Mouse (Mus musculus) heart, embryonic 15.5 days (tissue): ENCODE measurements at regions not wholly inside any gene's neighbourhood (a gene's known extent, or its start where the extent isn't known, plus 50 kb on each side); places are given as distances from the start of the nearest gene placed in this dataset.

Experiments
- ATAC-seq: fragments of 200-750 bp; cut with Nextera tagmentation; replicated peaks from 2 replicates; pipeline ENCODE4 v1.8.0; 2017; ENCODE audit warnings: low read depth, moderate TSS enrichment; ENCODE audit not compliant: insufficient number of reproducible peaks, insufficient read depth, low FRiP score
- H3K27ac ChIP-seq: fragments of 300-500 bp; sonication (generic); 2 replicates; pipeline ENCODE4 v1.5.1; 2015; ENCODE audit warnings: mild to moderate bottlenecking, inconsistent platforms
- H3K27me3 ChIP-seq: fragments of 300-500 bp; sonication (generic); 2 replicates; pipeline ENCODE4 v1.6.1; 2015; ENCODE audit warnings: inconsistent platforms
- H3K36me3 ChIP-seq: fragments of 300-500 bp; sonication (generic); 2 replicates; pipeline ENCODE4 v1.6.1; 2015; ENCODE audit warnings: mild to moderate bottlenecking, inconsistent platforms
- H3K4me1 ChIP-seq: fragments of 300-500 bp; sonication (generic); replicated peaks from 2 replicates; pipeline ENCODE4 v1.6.1; 2015; ENCODE audit warnings: inconsistent platforms
- H3K4me2 ChIP-seq: fragments of 300-500 bp; sonication (generic); 2 replicates; pipeline ENCODE4 v1.6.1; 2015; ENCODE audit warnings: inconsistent platforms, mild to moderate bottlenecking, moderate library complexity
- H3K4me3 ChIP-seq: fragments of 300-500 bp; sonication (generic); 2 replicates; pipeline ENCODE4 v1.5.1; 2015; ENCODE audit warnings: mild to moderate bottlenecking, inconsistent platforms
- H3K9ac ChIP-seq: fragments of 300-500 bp; sonication (generic); 2 replicates; pipeline ENCODE4 v1.6.1; 2015; ENCODE audit warnings: mild to moderate bottlenecking, inconsistent platforms
- H3K9me3 ChIP-seq: fragments of 300-500 bp; sonication (generic); replicated peaks from 2 replicates; pipeline ENCODE4 v1.6.1; 2016; ENCODE audit warnings: inconsistent platforms
- WGBS: fragments of 180-500 bp; shearing (Covaris S2); methylation state at CpG from one replicate; pipeline ENCODE4 v1.1.7; 2015; ENCODE audit warnings: mixed read lengths; 5-methylcytosine and 5-hydroxymethylcytosine counted together

- 0 out of 2 replicates have a peak overlapping the region, but pooled peaks have one; percentile 6 for H3K9ac ChIP-seq
- H3K4me1 ChIP-seq: peaks cover 31% of the 10 kb centered on the region
- 0 out of 2 replicates have a peak overlapping the region, but pooled peaks have one; percentile 66 for H3K4me2 ChIP-seq
- WGBS: 55% methylated on average over 11 of the region's 11 CpGs
- ATAC-seq: no peak
- peak overlapping the region; percentile 96 for H3K27ac ChIP-seq
- no peaks in the 10 kb centered on the region for H3K36me3 ChIP-seq
- H3K27me3 ChIP-seq: no peaks in the 10 kb centered on the region
- H3K9me3 ChIP-seq: no peaks in the 10 kb centered on the region
- H3K4me3 ChIP-seq: no peak overlapping the region
Measured at GRCm38 (mm10) chr7:73596866-73597840, 55.5 kb upstream of the Chd2 start.

DNA sequence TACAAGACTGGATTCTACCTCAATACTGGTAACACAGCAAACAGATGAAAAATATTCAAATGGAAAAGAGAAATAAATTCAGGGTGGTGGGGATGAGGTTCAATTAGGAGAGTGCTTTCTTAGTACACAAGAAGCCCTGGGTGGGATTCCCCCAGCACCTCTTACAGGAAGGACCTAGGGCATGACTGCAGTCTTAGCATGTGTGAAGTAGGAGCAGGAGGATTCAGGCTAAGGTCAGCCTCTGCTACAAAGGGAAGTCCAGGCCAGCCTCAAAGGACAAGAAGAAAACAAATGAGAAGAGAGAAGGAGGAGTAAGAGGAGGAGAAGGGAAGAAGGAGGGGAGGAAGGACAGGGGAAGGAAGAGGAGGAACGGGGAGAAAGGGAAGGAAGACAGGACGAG lies 54.8 kb upstream of the Chd2 start:
- no peak for ATAC-seq
- Histone ChIP-seq H3K9ac (0 out of 2 replicates have a peak overlapping the region, but pooled peaks have one; percentile 6), H3K27me3 (no peaks in the 10 kb centered on the region), H3K4me2 (peak overlapping the region; percentile 66), H3K36me3 (no peaks in the 10 kb centered on the region), H3K4me3 (no peak overlapping the region), H3K9me3 (no peaks in the 10 kb centered on the region), H3K4me1 (peaks cover 31% of the 10 kb centered on the region), H3K27ac (peak overlapping the region; percentile 96)
- WGBS: 46% methylated on average over 2 of the region's 2 CpGs

DNA sequence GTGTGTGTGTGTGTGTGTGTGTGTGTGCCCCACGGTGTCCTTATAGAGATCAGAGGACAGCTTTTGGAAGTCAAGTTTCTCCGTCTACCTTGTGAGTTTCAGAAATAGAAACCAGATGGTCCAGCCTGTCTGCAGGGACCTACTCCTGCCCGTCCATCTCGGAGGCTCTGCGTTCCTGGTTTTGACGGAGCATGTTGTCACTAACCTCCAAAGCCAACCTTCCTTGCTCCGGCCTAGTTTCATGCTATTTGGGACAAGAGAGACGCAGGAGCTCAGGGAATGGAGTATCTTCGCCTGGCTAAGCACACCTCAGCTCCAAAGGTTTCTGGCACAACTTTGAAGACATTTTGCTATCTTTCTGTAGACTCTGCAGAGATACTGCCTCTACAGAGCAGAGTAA lies 54.2 kb upstream of the Chd2 start:
- 0 out of 2 replicates have a peak, but pooled peaks have one; percentile 16 for ATAC-seq
- whole genome bisulfite sequencing: 15% methylated on average over 9 of the region's 9 CpGs
- Histone ChIP-seq H3K9me3 (no peaks in the 10 kb centered on the region), H3K36me3 (no peaks in the 10 kb centered on the region), H3K4me2 (peak overlapping the region; percentile 66), H3K27ac (peak overlapping the region; percentile 96), H3K4me1 (peaks cover 31% of the 10 kb centered on the region), H3K27me3 (no peaks in the 10 kb centered on the region), H3K4me3 (peak overlapping the region; percentile 41; the same call in 1 of the 2 replicates), H3K9ac (no peak overlapping the region; the same call in 1 of the 2 replicates)

DNA sequence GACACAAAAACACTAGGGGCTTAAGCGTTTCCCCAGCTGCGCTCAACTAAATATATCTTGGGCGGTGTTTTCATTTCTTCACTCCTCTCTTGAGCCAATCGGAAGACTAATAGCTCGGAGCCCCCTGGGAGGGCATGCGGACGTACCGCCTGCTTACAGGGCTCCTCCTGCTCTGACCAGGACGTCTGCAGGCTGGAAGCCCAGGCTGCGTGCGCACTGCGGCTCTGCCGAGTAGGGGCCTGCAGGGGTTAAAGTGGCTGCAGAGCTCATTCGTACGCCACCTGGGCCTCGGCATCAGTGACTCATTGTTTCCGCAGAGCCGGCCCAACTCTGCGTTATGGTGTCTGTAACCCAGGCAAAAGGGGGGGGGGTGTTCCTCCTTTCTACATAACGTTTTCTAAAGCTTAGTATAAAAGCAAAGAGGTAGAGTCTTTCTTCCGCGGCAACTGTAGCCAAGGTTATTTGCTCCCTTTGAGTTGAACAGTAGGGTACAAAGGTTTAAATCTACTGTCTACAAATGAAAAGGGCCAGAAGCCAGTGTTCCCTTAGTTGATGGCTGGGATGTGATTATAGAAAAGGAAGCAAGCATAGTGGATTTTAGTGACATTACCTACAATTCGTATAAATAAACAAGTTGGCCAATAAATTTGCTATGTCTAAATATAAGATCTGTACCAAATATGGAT lies 53.7 kb upstream of the Chd2 start:
- H3K27me3 ChIP-seq: no peaks in the 10 kb centered on the region
- peak overlapping the region; percentile 66 for H3K4me2 ChIP-seq
- no peaks in the 10 kb centered on the region for H3K36me3 ChIP-seq
- H3K9me3 ChIP-seq: no peaks in the 10 kb centered on the region
- H3K4me1 ChIP-seq: peaks cover 31% of the 10 kb centered on the region
- WGBS: 2% methylated on average over 23 of the region's 23 CpGs
- peak; percentile 99 for ATAC-seq
- peak overlapping the region; percentile 41 for H3K4me3 ChIP-seq
- peak overlapping the region; percentile 53 for H3K9ac ChIP-seq
- peak overlapping the region; percentile 96 for H3K27ac ChIP-seq

DNA sequence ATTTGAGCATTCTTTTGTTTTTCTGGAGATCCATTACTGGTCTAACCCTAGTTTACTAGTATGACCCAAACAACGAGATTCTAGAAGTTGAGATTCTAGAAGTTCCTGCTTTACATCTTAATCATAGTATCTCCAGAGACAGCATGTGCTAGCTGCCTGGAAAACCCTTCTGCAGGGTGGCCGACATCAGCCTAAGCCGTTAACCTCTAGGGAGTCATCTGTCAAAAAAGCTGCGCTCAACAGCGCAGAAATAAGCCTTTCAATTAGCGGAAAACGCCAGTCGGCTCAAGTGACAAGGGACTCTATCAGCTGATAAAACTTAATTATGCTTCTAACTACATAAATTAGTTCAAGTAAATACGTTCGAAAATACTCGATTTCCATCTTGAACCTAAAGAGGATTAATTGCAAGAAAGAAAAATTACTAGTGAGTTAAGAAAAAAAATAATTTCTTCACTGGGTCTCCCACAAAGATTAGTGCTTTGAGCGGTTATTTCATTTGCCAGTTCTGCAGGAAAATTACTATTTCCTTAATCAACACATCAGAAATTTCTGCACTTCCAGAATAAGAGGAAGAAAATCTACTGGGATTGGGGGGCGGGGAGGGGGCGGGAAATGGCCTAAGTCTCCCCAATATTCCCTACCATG lies 53.0 kb upstream of the Chd2 start:
- under 1% methylated on average over 14 of the region's 14 CpGs for WGBS
- no peaks in the 10 kb centered on the region for H3K27me3 ChIP-seq
- peak overlapping the region; percentile 66 for H3K4me2 ChIP-seq
- H3K36me3 ChIP-seq: no peaks in the 10 kb centered on the region
- H3K9me3 ChIP-seq: no peaks in the 10 kb centered on the region
- H3K4me3 ChIP-seq: peak overlapping the region; percentile 41
- no peak for ATAC-seq
- H3K4me1 ChIP-seq: peaks cover 33% of the 10 kb centered on the region
- peak overlapping the region; percentile 96 for H3K27ac ChIP-seq
- peak overlapping the region; percentile 53 for H3K9ac ChIP-seq

- Histone ChIP-seq H3K9me3 (no peaks in the 10 kb centered on the region), H3K9ac (0 out of 2 replicates have a peak overlapping the region, but pooled peaks have one; percentile 17), H3K4me2 (peak overlapping the region; percentile 66), H3K4me1 (peaks cover 41% of the 10 kb centered on the region), H3K27ac (peak overlapping the region; percentile 96), H3K4me3 (0 out of 2 replicates have a peak overlapping the region, but pooled peaks have one; percentile 11), H3K36me3 (no peaks in the 10 kb centered on the region), H3K27me3 (no peaks in the 10 kb centered on the region)
- ATAC-seq: no peak
- WGBS: 74% methylated on average over 17 of the region's 17 CpGs
Measured at GRCm38 (mm10) chr7:73593645-73594385, 52.2 kb upstream of the Chd2 start.

- Histone ChIP-seq H3K4me1 (peaks cover 47% of the 10 kb centered on the region), H3K27me3 (no peaks in the 10 kb centered on the region), H3K9ac (no peak overlapping the region), H3K9me3 (no peaks in the 10 kb centered on the region), H3K27ac (no peak overlapping the region), H3K4me2 (no peak overlapping the region), H3K4me3 (no peak overlapping the region), H3K36me3 (no peaks in the 10 kb centered on the region)
- no peak for ATAC-seq
- WGBS: 89% methylated on average over 5 of the region's 5 CpGs
Measured at GRCm38 (mm10) chr7:73592857-73593256, 51.2 kb upstream of the Chd2 start.
